Mouse (Mus musculus) megakaryocyte, embryonic 14.5 days (primary cell): ENCODE measurements around the gene Cit.
A peak's percentile ranks its signal among the peaks of the same experiment; 100 is the strongest.

Experiments used
- FLI1 ChIP-seq: IDR thresholded peaks from 2 replicates; pipeline ENCODE4 v1.6.1; 2012; ENCODE audit warnings: low read length, inconsistent platforms, mixed read lengths
- GATA1 ChIP-seq: IDR thresholded peaks from 3 replicates; pipeline ENCODE4 v1.6.1; 2012; ENCODE audit warnings: mixed read lengths, low read length, inconsistent platforms, borderline replicate concordance

DNA sequence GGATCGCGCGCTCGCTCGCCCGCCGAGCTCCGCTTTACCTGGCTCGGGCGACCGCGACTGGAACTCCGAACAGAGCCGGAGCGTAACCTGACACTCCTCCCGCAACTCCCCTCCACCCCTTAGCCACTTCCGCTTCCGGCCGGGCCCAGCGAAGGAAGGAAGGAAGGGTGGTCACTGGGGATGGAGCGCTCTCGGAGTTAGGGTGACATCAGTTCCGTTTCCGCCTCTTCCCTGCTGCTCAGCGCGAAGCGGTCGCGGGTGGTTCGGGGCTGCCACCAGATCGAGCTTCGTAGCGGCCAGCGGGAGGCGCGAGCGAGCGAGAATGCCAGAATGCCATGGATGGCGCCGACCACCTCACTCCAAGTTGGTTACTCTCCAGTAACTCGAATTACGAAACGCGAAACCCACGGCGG lies 179.3 kb downstream of the Cit start, which contains the start of gene Prkab1:
- no peak for TF ChIP-seq GATA1
- peak; percentile 95 for TF ChIP-seq FLI1
